Mouse (Mus musculus) liver, embryonic 13.5 days (tissue): ENCODE data around the gene Rrp1. TPM values are rescaled to one million over a fixed set of nuclear protein-coding genes. Genes with fewer than 3 reads are reported as not detected.
A peak's percentile ranks its signal among the peaks of the same experiment; 100 is the strongest.

Experiments used
- ATAC-seq: fragments of 200-750 bp; cut with Nextera tagmentation; 2 replicates; pipeline ENCODE4 v1.8.0; 2017; ENCODE audit warnings: low read depth, mild to moderate bottlenecking, moderate number of reproducible peaks, moderate library complexity
- DNase-seq: peaks from one replicate; pipeline ENCODE4 v3.0.0; 2022
- H3K27ac ChIP-seq: fragments of 300-500 bp; sonication (generic); 2 replicates; pipeline ENCODE4 v1.5.1; 2015; ENCODE audit warnings: moderate library complexity, mild to moderate bottlenecking, inconsistent platforms
- H3K27me3 ChIP-seq: fragments of 300-500 bp; sonication (generic); 2 replicates; pipeline ENCODE4 v1.6.1; 2015; ENCODE audit warnings: mild to moderate bottlenecking, inconsistent platforms
- H3K36me3 ChIP-seq: fragments of 300-500 bp; sonication (generic); 2 replicates; pipeline ENCODE4 v1.6.1; 2015; ENCODE audit warnings: mild to moderate bottlenecking, inconsistent platforms
- H3K4me1 ChIP-seq: fragments of 300-500 bp; sonication (generic); replicated peaks from 2 replicates; pipeline ENCODE4 v1.6.1; 2015; ENCODE audit warnings: inconsistent platforms
- H3K4me2 ChIP-seq: fragments of 300-500 bp; sonication (generic); 2 replicates; pipeline ENCODE4 v1.6.1; 2015; ENCODE audit warnings: inconsistent platforms, mild to moderate bottlenecking, moderate library complexity
- H3K4me3 ChIP-seq: fragments of 300-500 bp; sonication (generic); replicated peaks from 2 replicates; pipeline ENCODE4 v1.5.1; 2015; ENCODE audit warnings: mild to moderate bottlenecking, inconsistent platforms
- H3K9ac ChIP-seq: fragments of 300-500 bp; sonication (generic); 2 replicates; pipeline ENCODE4 v1.6.1; 2015; ENCODE audit warnings: mild to moderate bottlenecking, inconsistent platforms
- H3K9me3 ChIP-seq: fragments of 300-500 bp; sonication (generic); replicated peaks from 2 replicates; pipeline ENCODE4 v1.6.1; 2016; ENCODE audit warnings: inconsistent platforms
- WGBS: fragments of 180-500 bp; shearing (Covaris S2); methylation state at CpG from one replicate; pipeline ENCODE4 v1.1.7; 2015; ENCODE audit not compliant: insufficient replicate concordance; 5-methylcytosine and 5-hydroxymethylcytosine counted together
- polyA plus RNA-seq: library from polyadenylated mRNA; unstranded; fragments of >200 nt; fragmentation: Nextera tagmentation; extraction: Ambion mirVana; gene quantifications from 2 replicates; pipeline ENCODE4 v1.2.1, GENCODE M21; 2015

Gene Rrp1
- 160 and 177 TPM in 2 replicates for polyA plus RNA-seq

DNA sequence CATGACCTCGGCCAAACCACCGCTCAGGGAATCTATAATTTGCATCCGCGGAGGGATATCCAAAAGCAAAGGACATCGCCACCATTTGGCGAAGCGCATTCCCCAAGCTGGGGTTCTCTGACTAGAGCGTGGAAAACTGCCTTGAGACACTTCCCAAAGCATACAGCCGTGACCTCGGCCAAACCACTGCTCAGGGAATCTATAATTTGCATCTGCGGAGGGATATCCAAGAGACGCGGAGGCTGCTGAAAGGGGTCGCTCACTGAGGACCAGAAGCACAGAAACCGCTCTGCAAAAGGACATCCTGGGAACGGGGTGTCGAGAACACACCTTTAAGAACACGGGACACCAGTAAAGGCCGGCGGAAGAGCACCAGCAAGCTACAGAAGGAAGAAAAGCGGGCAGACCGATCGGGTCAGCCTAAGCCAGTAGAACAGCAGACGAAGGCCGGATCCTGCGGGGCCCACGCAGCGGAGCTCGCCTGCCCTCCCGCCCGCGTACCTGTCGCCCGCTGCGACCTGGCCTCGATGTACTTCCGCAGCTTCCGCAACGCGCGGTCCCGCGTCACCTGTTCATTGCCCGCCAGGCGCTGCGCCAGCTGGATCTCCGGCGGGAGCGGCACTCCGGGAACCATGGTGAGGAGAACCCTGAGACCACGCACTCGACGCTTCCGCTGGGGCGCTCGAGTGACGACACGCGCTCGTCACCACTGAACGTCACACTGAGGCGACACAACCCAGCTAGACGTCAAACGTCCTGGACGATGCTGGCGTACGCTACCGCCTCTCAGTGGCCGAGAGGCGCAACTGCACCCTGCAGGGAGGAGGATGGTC, at the start of gene Rrp1:
TSS of gene Rrp1 (minus strand) at position 725 of the 833 bp plus-strand sequence.
- no peaks in the 10 kb centered on the region for H3K9me3 ChIP-seq
- WGBS, result under 1% methylated on average over 70 of the region's 70 CpGs
- DNase-seq (peak; percentile 88), ATAC-seq (peak; percentile 91)
- peaks cover 26% of the 10 kb centered on the region for H3K4me1 ChIP-seq
- peak within 1 kb of the TSS; percentile 79 for H3K4me3 ChIP-seq
- H3K27ac ChIP-seq, result peak within 1 kb of the TSS; percentile 74
- H3K36me3 ChIP-seq, result peaks cover 36% of the 10 kb centered on the region
- peak within 1 kb of the TSS; percentile 84 for H3K9ac ChIP-seq
- H3K4me2 ChIP-seq, result peak within 1 kb of the TSS; percentile 83
- H3K27me3 ChIP-seq, result no peaks in the 10 kb centered on the region

DNA sequence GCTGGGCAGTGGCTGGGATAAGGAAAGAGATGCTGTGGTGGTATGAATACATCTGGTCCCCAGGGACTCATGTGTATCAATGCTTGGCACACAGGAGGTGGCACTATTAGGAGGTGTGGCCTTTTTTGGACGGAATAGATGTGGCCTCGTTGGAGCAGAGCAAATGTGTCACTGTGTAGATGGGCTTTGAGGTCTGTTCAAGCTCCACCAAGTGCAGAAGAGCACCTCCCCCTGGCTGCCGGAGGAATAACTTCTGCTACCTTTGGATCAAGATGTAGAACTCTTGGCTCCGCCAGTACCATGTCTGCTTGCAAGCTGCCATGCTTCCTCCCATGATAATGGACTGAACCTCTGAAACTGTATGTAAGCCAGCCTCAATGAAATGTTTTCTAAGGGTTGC, 48.9 kb upstream of the Rrp1 start:
- H3K36me3 ChIP-seq, result no peaks in the 10 kb centered on the region
- H3K27me3 ChIP-seq, result no peaks in the 10 kb centered on the region
- no peak overlapping the region for H3K4me3 ChIP-seq
- no peak for DNase-seq
- no peak overlapping the region for H3K4me2 ChIP-seq
- H3K9me3 ChIP-seq, result no peaks in the 10 kb centered on the region
- H3K9ac ChIP-seq, result no peak overlapping the region
- H3K4me1 ChIP-seq, result peaks cover 66% of the 10 kb centered on the region
- 53% methylated on average over 4 of the region's 4 CpGs for WGBS
- H3K27ac ChIP-seq, result no peak overlapping the region
- no peak for ATAC-seq

DNA sequence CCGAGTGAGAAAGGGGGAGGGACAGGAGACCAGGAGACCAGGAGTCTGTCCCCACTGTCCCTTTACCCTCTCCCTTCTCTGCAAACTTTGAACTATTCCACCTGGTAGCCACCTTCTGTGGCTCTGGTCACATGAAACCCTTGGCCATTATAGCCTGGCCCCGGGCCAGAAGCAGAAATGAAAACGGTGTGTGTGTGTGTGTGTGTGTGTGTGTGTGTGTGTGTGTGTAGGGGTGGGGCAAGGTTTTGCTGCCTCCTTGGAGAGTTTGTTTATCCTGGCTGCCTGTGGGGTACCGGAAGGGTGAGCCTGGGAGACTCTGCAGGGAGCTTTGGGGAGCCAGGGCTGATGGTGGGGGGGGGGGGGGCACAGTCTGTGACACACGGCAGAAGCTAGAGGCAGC, 47.6 kb upstream of the Rrp1 start:
- H3K9ac ChIP-seq, result no peak overlapping the region
- H3K9me3 ChIP-seq, result no peaks in the 10 kb centered on the region
- 65% methylated on average over 5 of the region's 5 CpGs for WGBS
- no peaks in the 10 kb centered on the region for H3K27me3 ChIP-seq
- ATAC-seq, result no peak
- no peak overlapping the region for H3K4me3 ChIP-seq
- no peak overlapping the region for H3K27ac ChIP-seq
- H3K4me2 ChIP-seq, result no peak overlapping the region
- DNase-seq, result no peak
- H3K36me3 ChIP-seq, result no peaks in the 10 kb centered on the region
- H3K4me1 ChIP-seq, result peaks cover 64% of the 10 kb centered on the region

DNA sequence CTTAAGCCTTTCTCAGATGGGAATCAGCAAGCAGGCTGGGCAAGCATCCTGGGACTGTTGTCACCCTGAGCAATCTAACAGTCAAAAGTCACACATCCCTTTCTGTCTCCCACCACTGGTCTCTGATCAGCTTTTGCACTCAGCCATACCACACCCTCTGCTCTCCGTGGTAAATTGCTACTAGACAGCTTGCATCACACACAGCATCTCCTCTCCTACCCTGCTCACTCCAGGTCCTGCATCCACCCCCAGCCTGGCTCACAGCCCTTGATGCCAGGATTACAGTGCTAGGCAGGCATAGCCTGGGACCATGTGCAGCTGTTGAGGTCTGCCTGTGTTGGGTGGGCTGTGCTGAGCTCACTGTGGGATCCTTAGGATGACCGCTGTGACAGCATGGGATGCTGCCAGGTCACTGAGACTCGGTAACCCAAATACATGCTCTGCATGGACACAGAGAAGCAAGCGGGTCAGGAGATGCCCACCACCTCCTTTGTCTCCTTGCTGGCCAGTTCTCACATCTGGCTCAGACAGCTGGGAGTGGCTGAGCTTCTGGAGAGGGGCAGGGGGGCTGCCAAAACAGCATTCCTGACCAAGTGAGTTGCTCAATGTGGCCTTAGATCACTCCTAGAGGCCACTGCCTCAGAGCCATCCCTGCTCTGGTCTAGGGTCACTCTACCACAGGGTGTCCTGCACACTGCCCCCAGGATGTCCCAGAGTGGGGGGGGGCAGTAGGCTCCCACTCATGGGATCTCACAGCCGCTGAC, 45.7 kb upstream of the Rrp1 start:
- peaks cover 45% of the 10 kb centered on the region for H3K4me1 ChIP-seq
- no peaks in the 10 kb centered on the region for H3K36me3 ChIP-seq
- peak; percentile 4; the same call in 1 of the 2 replicates for ATAC-seq
- no peak for DNase-seq
- H3K4me2 ChIP-seq, result no peak overlapping the region
- WGBS, result 64% methylated on average over 5 of the region's 5 CpGs
- no peak overlapping the region for H3K4me3 ChIP-seq
- no peaks in the 10 kb centered on the region for H3K9me3 ChIP-seq
- no peaks in the 10 kb centered on the region for H3K27me3 ChIP-seq
- H3K27ac ChIP-seq, result no peak overlapping the region
- H3K9ac ChIP-seq, result no peak overlapping the region

DNA sequence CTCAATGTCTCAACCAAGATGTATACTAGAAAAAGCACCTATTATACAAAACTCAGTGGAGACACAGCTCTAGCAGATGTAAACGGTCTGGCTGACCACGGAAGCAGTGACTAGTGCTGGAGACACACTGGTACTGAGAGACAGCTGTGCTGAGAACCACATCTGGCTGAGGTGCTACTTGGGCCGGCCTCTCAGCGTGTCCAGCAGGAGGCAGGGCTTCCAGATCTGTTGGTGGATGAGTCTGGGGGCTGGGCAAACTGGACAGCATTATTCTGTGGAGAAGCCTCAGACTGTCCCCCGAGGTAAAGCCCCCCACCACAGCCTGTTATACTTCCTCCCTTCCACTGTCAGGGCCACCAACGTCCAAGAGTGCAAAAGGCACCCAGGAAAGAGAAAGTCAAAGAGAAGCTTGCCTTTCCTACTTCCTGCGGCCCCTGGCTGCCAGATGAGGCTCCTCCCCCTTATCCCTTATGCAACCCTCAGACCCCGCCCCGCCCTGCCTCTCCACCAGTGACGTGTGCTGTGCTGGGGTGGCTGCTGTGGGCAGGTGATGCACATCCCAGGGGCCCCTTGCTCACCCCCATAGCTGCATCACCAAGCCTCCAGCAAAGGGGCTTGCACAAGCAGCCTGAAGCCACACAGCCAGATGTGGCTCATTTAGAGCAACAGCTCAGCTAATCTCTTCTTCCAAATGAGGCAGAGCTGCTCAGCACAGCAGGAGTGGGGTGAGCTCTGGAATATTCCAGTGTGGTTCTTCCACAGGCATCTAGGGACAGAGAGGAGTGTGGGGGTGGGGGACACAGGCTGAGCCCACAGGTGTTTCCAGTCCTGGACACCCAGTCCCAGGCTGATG, 44.9 kb upstream of the Rrp1 start:
- H3K4me3 ChIP-seq, result peak overlapping the region; percentile 25
- peak overlapping the region; percentile 27; the same call in 1 of the 2 replicates for H3K27ac ChIP-seq
- H3K27me3 ChIP-seq, result no peaks in the 10 kb centered on the region
- H3K4me1 ChIP-seq, result peaks cover 37% of the 10 kb centered on the region
- 20% methylated on average over 10 of the region's 10 CpGs for WGBS
- ATAC-seq (peak; percentile 70), DNase-seq (peak; percentile 53)
- H3K9me3 ChIP-seq, result no peaks in the 10 kb centered on the region
- H3K36me3 ChIP-seq, result no peaks in the 10 kb centered on the region
- H3K9ac ChIP-seq, result no peak overlapping the region
- peak overlapping the region; percentile 59 for H3K4me2 ChIP-seq

GRCm38 (mm10) chr10:78456696-78457095, 43.9 kb upstream of the Rrp1 start:
- no peak overlapping the region for H3K4me3 ChIP-seq
- no peaks in the 10 kb centered on the region for H3K9me3 ChIP-seq
- WGBS, result 84% methylated on average over 13 of the region's 13 CpGs
- ATAC-seq, result no peak
- no peak overlapping the region for H3K27ac ChIP-seq
- DNase-seq, result no peak
- no peak overlapping the region for H3K9ac ChIP-seq
- no peaks in the 10 kb centered on the region for H3K27me3 ChIP-seq
- no peaks in the 10 kb centered on the region for H3K36me3 ChIP-seq
- H3K4me2 ChIP-seq, result no peak overlapping the region
- H3K4me1 ChIP-seq, result peaks cover 30% of the 10 kb centered on the region

DNA sequence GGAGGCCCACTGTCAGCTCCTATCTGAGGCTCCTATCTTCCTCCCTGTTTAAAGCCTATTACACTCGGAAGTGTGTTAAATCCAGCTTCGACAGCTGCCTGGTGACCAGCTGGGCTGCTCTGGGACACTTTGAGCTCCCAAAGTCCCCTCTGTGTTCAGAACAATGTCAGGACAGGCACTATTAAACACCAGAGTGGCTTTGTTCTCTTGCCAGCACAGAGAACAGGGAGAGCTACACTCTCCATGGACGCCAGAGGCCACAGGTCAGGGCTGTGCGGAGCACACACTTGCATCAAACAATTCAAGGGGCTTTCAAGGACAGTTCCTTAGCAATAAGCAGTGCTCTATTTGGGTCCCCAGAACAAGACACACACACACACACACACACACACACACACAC, 39.8 kb upstream of the Rrp1 start:
- Histone ChIP-seq H3K4me3 (no peak overlapping the region), H3K27me3 (no peaks in the 10 kb centered on the region), H3K27ac (no peak overlapping the region), H3K4me1 (peaks cover 7% of the 10 kb centered on the region), H3K9me3 (no peaks in the 10 kb centered on the region), H3K4me2 (no peak overlapping the region), H3K36me3 (peaks cover 27% of the 10 kb centered on the region), H3K9ac (no peak overlapping the region)
- ATAC-seq, result no peak
- 73% methylated on average over 4 of the region's 4 CpGs for WGBS
- DNase-seq, result no peak

DNA sequence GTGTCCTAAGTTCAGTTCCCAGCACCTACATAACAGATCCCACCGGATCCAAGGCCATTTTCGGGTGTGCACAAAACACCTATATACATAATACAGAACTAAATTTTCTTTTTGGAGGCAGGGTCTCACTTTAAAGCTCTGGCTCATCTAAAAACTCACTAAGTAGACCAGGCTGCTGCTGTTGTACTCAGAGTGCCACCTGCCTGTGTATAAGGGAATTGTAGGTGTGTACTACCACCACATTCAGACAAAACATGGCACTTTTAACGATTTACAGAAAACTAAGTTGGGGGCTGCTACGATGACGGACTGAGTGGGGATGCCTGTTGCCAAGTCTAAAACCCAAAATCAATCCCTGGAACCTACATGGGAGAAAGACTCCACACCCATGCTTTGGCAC, 37.9 kb upstream of the Rrp1 start:
- Histone ChIP-seq H3K27ac (no peak overlapping the region), H3K4me1 (no peaks in the 10 kb centered on the region), H3K27me3 (no peaks in the 10 kb centered on the region), H3K9ac (no peak overlapping the region), H3K9me3 (no peaks in the 10 kb centered on the region), H3K36me3 (peaks cover 42% of the 10 kb centered on the region), H3K4me3 (no peak overlapping the region), H3K4me2 (no peak overlapping the region)
- 78% methylated on average over 5 of the region's 5 CpGs for WGBS
- ATAC-seq, result no peak
- no peak for DNase-seq

GRCm38 (mm10) chr10:78447396-78447795, 34.6 kb upstream of the Rrp1 start:
- no peak overlapping the region for H3K9ac ChIP-seq
- no peaks in the 10 kb centered on the region for H3K27me3 ChIP-seq
- DNase-seq (no peak), ATAC-seq (no peak)
- H3K36me3 ChIP-seq, result peaks cover 58% of the 10 kb centered on the region
- H3K4me2 ChIP-seq, result no peak overlapping the region
- no peak overlapping the region for H3K4me3 ChIP-seq
- no peaks in the 10 kb centered on the region for H3K4me1 ChIP-seq
- H3K9me3 ChIP-seq, result no peaks in the 10 kb centered on the region
- H3K27ac ChIP-seq, result no peak overlapping the region
- 59% methylated on average over 3 of the region's 3 CpGs for WGBS

- Histone ChIP-seq H3K4me2 (no peak overlapping the region), H3K9me3 (no peaks in the 10 kb centered on the region), H3K36me3 (peaks cover 62% of the 10 kb centered on the region), H3K4me3 (no peak overlapping the region), H3K27ac (no peak overlapping the region), H3K9ac (no peak overlapping the region), H3K4me1 (no peaks in the 10 kb centered on the region), H3K27me3 (no peaks in the 10 kb centered on the region)
- 81% methylated on average over 3 of the region's 3 CpGs for WGBS
- ATAC-seq (no peak), DNase-seq (no peak)
Measured at GRCm38 (mm10) chr10:78446195-78446594, 33.4 kb upstream of the Rrp1 start.

DNA sequence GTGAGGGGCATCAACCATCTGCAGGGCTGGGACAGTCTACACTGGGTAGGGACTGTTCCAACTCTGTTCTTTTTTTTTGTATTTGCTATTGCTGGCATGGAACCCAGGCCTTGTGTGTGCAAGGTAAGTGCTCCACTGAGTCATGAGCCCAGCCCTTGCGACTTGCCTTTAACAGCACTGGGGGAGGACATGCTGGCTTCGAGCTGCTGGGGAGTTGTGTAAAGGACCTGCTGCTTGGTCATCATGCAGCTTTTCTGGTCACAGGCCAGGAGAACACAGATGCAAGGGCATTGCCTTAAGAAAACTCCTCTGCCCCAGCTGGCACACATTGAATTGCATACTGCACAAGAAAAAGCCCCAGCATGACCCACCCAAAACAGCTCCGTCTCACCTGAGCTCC, 29.4 kb upstream of the Rrp1 start:
- Histone ChIP-seq H3K4me3 (no peak overlapping the region), H3K9me3 (no peaks in the 10 kb centered on the region), H3K27me3 (no peaks in the 10 kb centered on the region), H3K9ac (no peak overlapping the region), H3K27ac (no peak overlapping the region), H3K36me3 (peaks cover 32% of the 10 kb centered on the region), H3K4me1 (no peaks in the 10 kb centered on the region), H3K4me2 (no peak overlapping the region)
- 74% methylated on average over 3 of the region's 3 CpGs for WGBS
- ATAC-seq (no peak), DNase-seq (no peak)
